Mouse (Mus musculus): ENCODE data around the gene Ptprg. TPM values are rescaled to one million over a fixed set of nuclear protein-coding genes. Genes with fewer than 3 reads are reported as not detected.

Gene Ptprg
- total RNA-seq, 2 experiments from 2014 or later = not detected

GRCm38 (mm10) chr14:12189266-12189665 is 635.9 kb downstream of the Ptprg start:
- no peak for ATAC-seq (replicated peaks; ENCODE audit: poor library complexity)

DNA sequence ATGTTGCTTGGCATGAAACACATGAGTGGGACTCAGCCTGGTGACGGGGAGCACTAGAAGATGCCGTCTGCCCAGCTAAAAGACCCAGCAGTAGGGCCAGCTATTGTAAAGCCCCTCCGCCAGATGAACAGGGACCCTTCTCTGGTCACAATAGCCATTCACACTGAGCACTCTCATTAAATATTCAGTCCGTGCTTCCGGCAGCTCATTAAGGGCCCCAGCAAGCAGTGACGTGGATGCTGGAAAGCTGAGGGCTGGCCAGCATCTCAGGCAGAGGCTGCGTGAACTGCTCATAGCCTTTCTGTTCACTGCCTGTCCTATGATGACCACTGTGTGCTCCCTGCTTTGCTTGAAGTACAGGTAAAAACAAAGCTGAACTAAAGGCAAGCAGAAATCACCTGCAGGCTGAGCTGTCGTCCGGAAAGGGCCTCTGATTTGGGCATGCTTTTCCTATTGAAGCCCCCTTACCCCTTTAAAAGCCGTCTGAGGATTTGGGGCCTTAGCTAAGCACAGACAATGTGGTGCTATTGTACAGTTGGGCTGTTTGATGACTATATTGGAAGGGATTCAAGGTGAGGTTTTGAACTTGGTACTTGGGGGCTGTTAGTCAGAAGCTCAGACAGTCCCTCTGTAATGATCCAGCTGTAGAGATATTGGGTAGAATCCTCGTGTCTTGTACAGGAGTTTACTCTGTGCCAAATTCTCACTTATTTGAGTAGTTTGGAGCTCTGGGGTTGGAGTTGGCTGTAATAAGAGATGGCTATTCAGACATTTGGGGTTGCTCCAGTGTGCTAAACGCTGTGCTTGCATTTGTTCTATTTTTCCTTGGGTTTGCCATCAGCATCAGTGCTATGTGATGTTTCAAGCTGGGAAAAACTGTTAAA is 636.6 kb downstream of the Ptprg start:
- ATAC-seq (replicated peaks; ENCODE audit: poor library complexity) = no peak

GRCm38 (mm10) chr14:12191076-12191475 is 637.7 kb downstream of the Ptprg start:
- no peak for ATAC-seq (replicated peaks; ENCODE audit: poor library complexity)

DNA sequence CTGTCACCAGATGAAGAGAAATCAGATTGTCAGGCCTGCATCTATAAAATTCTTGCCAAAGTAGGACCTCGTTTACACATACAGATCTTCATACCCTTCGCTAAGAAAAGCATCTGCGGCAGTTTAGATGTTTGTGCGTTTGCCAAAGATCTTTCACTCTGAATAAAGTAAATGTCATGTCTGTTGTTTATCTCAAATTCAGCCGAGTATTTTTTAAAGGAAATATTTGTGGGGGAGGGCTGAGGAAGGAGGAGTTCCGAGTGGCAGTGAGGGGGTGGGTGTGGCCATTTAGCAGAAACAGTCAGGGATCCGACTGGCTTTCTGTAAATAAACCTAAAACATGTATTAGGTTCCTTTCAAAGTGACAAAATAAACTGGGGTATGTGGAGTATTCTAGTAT is 645.4 kb downstream of the Ptprg start:
- no peak for ATAC-seq (replicated peaks; ENCODE audit: poor library complexity)

DNA sequence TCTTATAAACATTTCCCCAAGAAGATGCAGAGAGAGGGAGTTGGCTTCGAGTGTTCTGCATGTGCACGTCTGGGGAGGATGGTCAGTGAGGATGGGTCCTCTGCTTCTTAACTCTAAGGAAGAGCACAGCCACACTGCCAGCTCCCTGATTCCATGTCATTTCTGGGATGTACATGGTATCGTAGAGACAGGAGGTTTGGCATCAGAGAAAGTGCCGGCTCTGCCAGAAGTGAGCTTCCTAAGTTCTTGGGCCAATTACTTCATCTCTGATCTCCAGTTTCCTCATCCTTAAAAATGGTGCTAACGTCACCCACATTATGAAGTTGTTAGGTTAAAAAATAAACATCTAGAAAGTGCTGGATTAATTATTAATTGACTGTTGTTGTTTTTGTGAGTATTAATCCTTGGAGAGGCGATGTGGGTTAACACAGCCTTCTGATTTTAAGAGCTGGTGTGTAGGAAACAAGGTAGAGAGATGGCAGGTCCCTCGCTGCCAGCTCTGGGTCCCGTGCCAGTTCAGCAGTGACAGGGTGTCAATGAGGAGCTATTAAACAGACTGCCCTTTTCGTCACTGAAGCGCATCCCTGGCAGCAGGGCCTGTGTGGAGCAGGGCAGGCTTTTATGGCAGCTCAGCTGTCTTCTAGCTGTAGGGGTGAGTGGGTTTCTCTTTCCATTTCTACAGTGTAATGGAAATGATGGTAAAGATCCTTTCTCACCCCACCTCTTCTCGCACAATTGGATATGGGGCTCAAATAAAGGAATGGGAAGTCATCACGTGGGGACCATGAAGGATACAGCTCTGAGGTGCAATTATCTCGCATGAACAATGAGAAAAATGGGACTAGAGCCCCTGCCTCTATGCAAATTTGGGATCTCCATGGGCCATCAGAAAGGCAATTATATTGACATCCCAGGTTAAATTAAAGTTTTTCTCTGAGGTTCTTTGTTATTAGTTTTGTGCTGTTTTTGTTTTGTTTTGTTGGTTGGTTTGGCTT is 646.9 kb downstream of the Ptprg start:
- no peak for ATAC-seq (replicated peaks; ENCODE audit: poor library complexity)

- ATAC-seq (replicated peaks; ENCODE audit: poor library complexity) = no peak
Measured at GRCm38 (mm10) chr14:12202214-12202613, 648.9 kb downstream of the Ptprg start.

DNA sequence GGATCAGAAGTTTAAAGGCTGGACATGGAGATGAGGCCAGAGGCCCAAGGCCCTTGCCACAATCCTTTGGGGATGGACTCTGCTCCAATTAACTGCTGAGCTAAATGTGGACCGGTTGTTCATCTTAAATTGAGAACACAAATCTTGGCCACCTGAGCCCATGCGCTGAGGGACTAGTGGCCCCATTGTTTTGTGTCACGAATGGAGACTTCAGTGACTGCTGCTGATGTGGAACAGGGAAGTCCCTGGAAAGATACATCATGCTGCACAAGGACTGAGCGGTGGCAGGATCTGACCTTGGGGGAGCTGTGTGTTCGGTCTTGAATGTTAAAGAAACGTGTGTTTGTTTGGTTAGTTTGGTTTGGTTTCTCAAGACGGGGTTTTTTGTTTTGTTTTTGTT is 649.7 kb downstream of the Ptprg start:
- no peak for ATAC-seq (replicated peaks; ENCODE audit: poor library complexity)

DNA sequence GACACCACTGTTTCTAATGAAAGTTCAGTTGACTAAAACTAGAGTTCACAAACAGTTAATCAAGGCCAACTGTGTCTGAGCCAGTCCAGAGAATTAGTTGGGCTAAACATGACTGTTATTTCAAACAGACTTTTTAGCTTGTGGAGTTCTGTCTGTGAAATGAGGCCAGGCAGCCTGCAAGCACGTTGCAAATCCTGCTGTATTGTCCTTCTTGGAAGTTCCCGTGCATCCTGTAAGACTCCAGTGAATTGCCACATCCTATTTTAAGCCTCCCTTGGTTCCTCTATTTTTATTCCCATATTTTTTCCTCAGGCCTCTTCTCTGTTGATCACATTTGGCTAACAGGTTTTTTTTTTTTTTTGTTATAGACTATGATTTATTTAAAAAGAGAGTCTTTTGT is 652.8 kb downstream of the Ptprg start:
- no peak for ATAC-seq (replicated peaks; ENCODE audit: poor library complexity)

- peak; percentile 68 for ATAC-seq (replicated peaks; ENCODE audit: poor library complexity)
Measured at GRCm38 (mm10) chr14:12208554-12208953, 655.2 kb downstream of the Ptprg start.

DNA sequence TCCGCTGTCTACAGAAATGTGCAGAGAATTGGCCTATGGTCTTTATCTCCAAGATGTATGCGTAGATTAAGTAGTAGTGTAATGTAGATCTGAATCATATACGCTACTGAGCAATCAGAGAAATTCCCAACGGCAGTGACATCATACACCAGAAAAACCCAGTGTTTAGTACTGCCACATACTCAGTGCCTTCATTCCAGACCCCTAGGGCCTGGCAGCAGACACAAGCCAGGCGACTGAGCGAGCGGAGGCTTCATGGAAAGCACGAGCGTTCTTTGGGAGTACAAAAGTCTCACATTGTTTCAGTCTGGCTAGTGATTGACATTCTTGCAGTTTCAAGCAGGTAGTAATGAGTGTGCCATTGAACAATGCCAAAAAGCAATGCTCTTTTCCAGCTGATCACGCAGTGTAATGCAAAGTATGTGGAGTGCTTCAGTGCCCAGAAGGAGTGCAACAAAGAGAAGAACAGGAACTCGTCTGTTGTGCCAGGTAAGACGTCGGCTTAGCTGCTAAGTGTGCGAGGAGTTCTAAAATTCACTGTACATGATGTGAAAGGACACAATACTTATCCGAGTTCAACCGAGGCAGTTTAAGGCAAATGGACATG is 665.3 kb downstream of the Ptprg start:
- ATAC-seq (replicated peaks; ENCODE audit: poor library complexity) = no peak

GRCm38 (mm10) chr14:12219877-12220276 is 666.5 kb downstream of the Ptprg start:
- no peak for ATAC-seq (replicated peaks; ENCODE audit: poor library complexity)

GRCm38 (mm10) chr14:12220540-12220939 is 667.2 kb downstream of the Ptprg start:
- no peak for ATAC-seq (replicated peaks; ENCODE audit: poor library complexity)

GRCm38 (mm10) chr14:12221571-12221970 is 668.2 kb downstream of the Ptprg start:
- no peak for ATAC-seq (replicated peaks; ENCODE audit: poor library complexity)

DNA sequence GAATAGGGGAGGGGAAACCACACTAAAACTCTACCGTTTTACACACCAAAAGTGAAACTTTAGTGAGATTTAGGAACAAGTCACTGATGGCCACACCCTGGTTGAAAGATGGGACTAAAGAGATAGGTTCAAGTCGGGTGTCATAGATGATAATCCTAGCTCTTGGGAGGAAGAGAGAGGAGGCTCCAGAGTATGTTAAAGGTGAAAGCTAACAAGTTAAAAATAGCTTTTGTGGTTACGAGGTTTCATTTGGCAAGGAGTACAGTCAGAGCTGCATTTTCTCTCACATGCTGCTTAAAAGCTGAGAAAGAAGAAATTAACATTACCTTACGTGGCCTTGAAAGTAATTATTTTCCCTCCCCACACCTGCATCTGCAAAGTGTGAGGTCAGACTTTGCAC is 690.4 kb downstream of the Ptprg start:
- peak; percentile 39; the same call in 1 of the 2 replicates for ATAC-seq (replicated peaks; ENCODE audit: poor library complexity)

- ATAC-seq (replicated peaks; ENCODE audit: poor library complexity) = no peak
Measured at GRCm38 (mm10) chr14:12276031-12276430, 722.7 kb downstream of the Ptprg start.

- no peak for ATAC-seq (replicated peaks; ENCODE audit: poor library complexity)
Measured at GRCm38 (mm10) chr14:12283641-12284040, 730.3 kb downstream of the Ptprg start, which contains the start of gene Gm49355. Gm49355 (plus strand) TSS chr14:12283976.

DNA sequence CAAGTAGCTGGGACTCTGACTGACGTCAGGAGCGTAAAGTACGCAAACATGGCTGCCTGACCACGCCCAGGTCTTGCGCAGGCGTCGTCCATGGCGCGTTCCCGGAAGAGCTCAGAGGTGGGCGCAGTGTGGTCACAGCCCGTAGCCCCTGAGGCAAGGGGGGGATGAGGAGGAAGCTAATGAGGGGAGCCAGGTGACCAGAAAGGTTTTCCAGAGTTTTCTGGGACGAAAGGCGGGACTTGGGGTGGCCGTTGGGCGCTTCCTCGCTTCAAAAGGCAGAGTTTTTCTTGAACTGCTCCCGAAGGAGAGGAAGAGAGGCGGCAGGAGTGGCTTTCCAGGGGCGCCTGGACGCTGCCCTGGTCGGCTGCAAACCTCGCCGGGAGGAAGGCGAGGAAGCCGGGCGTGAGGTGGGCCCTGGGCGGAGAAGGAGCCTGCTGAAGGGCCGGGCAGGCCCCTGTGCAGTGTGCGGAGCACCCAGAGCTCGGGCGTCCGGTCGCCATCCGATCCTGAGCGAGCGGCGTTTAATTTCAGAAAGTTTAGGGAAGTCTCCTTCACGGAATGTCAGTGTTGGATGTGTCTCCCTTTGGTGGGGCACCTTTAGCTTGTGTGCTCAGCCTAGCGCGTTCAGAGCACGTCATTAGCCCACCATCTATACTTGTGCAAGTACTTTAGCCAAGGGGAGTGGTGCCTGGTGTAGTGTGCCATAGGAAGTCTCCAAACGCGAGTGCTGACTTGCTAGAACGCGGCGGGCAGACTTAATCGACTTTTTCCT is 731.0 kb downstream of the Ptprg start, which contains the start of gene 3830406C13Rik:
TSS of gene 3830406C13Rik (plus strand) at position 33 of the 772 bp plus-strand sequence.
- peak; percentile 97 for ATAC-seq (replicated peaks; ENCODE audit: poor library complexity)

GRCm38 (mm10) chr14:12289747-12290146 is 736.4 kb downstream of the Ptprg start:
- peak; percentile 84 for ATAC-seq (replicated peaks; ENCODE audit: poor library complexity)
